Mouse (Mus musculus) mouse embryonic stem cell (cell line): ENCODE measurements around the gene Ctsz.

Source experiments
- in situ Hi-C, 2 experiments: fragments of 300-500 bp; cut with MboI; formaldehyde crosslinking; loops; 1 replicate in 1 of 2; 3 replicates in 1 of 2; pipeline ENCODE4 v1.14.3; 2019 to 2020; ENCODE audit warnings: low sequenced_read_pairs in 2 of 2, low pct_unique_long_range_greater_than_20kb in 1 of 2, mixed read lengths in 1 of 2; ENCODE audit not compliant: unreplicated experiment in 1 of 2

The Ctsz gene

DNA sequence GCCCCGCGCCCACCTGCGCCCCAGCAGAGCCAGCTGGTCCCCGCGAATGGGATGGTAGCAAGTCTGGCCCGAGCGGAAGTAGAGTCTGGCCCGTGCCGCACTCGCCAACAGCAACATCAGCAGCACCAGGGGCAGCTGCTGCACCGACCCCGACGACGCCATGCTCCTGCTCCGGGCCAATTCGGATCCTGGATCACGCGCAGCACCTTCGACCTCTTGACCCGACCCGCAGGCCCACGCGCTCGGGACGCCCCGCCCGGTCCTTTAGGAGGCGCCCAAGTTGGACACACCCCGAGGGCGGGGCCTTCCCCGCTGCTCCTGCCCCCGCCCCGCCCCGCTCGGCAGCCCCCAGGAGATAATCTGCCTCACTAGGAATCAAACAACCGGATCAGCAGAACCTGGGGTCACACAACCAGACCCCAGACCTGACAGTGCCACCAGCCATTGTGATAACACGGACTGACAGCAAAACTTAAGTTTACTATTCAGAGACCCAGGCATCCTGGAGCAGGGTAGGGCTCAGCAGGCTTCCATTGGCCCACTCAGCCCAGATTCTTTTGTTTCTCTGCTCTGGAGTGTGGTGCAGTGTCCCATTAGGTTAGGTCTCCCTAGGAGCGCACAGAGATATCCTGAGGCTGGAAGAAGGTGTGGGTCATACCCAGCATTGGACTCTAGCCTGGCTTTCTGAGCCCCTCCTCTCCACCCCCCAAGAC, at the start of gene Ctsz:
TSS of gene Ctsz (minus strand) at position 303 of the 713 bp plus-strand sequence.
- in situ Hi-C loops = no loop called here

DNA sequence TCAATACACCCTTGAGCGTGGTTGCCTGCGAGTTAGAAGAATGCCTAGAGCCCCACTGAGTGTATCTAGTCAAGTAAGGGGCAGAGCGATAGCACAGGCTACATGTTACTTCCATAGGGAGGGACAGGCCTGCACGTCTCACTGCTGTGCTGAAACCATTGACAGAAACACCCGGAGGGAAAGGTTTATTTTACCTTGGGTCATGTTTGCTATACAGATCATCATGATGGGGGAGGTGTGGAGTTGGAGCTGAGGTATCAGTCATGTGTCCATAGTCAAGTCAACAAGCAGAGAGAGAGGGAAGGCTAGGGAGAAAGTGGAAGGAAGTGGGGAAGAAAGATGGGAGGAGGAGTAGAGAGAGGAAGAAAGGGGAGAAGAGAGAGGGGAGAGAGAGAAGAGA, 48.2 kb upstream of the Ctsz start:
- in situ Hi-C loops = no loop called here

DNA sequence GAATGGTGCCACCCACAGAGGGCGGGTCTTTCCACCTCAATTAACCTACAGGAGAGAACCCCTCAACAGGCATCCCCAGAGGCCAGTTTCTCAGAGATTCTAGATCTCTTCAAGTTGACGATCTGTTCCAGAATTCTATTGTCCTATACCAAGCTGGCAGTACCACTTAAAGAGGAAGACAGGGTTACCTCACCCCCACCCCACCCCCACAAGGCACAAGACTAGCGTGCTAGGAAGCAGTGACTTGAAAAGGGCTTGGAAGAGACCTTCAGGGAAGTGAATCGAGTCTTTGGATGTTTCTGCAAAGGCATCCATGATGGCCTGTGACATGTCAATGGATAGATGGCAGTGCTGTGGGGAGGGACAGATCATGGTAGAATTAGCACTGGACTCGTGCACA, 39.9 kb upstream of the Ctsz start:
- in situ Hi-C loops = no loop called here

DNA sequence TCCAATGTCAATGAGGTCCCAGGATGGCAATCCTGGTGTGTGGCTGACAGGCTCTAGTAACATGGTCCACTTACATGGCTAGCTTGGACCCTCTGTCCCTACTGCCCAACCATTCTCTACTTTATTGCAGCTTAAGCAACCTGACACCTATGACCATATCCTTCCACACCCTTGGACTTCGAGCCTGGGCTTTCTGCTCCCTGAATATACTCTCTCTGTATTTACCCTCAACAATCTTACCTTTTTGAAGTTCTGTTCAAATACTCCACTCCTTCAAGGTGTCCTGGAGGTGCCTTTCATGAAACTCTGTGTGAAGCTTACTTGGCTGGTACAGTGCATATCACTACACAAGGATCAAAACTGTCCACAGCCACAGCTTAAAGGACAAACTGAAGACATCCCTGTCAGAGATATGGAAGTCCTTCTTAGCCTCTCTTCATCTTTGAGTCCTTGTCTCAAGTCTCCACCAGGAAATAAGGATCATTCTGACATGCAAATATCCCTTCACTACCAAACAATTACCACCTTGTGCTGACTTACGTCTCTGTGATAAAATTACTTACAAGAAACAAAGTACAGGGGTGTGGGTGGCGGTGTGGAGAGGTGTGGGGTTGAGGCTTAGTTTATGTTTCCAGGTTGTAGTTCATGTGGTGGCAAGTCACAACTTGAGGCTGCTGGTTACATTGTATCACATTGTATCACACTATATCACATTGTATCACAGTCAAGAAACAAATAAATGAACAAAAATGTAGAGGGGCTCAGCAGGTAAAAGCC, 38.9 kb upstream of the Ctsz start:
- in situ Hi-C loops = no loop called here

DNA sequence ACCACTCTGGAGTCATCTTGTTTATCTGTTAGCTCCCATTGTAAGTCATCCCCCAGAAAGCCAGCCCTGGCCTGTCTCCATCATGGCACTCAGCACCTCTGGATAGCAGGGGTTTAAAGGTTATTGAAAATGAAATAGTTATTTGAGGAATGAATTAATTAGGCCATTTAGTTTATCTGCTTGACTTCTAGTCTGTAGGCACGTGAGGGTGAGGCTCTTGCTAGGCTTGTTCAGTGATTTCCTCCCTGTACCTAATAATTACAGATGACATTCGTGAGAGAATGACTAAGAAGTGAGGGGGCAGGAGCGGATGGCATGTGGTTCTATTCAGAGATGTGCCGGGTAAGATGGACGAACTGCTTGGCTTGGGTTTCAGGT, 34.7 kb upstream of the Ctsz start:
- in situ Hi-C loops = no loop called here

DNA sequence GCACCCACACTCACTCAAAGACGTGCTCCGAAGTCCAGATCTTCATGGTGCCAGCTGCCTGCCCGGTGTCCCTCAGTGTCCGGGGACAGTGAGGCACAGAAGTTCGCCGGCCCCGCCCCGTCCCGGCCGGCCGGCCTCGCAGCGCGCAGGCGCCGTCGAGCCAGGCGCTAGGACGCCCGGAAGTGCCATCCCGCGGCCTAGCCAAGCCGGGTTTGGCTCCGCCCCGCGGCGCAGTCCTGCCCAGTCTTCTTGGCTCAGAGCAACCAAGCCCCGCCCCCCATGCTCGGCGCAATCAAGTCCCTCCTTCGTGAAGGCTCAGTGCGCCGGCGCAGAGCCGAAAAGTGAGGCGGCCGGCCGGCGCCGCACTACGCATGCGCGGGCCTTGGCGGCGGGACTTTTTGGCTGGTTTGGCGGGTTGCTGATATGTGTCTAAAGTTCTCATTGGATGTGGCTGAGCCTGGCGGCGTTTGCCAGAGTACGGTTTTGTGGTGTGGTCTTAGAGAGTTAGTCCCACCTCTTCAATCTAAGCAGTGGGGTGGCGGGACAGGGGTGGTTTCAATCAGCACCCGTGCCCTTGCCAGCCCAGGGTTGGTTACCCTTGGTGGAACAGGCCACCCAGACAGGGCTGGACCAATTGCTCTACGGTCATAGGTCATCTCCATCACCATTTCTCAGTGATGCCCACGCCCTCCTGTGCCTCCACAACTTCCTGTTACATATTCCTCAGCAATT, 34.1 kb upstream of the Ctsz start, which contains the start of gene Prelid3b:
TSS of gene Prelid3b (minus strand) at position 264 of the 732 bp plus-strand sequence.
- in situ Hi-C loops = no loop called here

DNA sequence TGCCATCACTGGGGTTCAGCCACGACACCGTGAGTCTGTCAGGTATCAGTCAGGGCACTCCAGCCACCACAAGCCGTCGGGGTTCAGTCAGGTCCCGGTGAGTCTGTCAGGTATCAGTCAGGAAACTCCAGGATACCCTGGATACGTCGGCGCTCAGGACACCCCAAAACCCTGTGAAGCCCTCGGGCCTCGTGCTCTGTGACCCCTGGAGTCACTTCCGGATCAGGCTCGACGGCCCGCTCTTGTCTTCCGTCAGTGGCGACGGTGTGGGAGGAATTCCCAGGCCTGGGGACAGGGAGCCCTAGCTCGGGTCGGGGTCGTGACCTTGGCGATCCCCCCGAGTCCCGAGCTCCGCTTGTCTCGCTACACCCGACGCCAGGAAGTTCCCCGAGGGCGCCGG, 33.6 kb upstream of the Ctsz start:
- in situ Hi-C loops = no loop called here

DNA sequence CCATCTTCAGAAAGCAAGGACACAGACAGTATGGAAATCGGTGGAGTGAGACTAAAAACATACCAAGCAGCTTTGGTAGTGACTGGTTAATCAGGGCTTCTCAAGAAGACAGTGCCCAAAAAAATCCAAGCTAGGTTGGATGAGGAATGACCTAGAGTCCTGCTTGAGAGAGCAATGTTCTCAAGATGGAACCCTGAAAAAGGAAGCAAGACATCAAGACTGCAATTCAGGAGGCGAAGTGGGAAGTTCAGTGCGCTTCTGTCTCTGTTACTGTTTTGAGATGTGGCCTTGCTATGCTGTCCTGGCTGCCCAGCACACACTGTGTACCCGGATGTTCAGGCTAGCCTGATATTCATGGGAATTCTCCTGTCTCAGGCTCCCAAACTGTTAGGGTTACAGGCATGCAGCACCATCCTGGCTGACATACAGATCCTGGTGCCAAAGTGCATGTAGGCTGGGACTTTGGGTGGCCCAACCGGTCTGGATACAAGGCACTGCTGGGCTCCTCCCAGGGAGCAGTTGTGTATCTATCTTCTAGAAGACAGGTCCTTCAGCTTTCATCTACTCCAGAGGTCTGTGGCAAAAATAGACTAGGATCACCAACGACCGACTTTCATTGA, 32.1 kb upstream of the Ctsz start:
- in situ Hi-C loops = no loop called here

DNA sequence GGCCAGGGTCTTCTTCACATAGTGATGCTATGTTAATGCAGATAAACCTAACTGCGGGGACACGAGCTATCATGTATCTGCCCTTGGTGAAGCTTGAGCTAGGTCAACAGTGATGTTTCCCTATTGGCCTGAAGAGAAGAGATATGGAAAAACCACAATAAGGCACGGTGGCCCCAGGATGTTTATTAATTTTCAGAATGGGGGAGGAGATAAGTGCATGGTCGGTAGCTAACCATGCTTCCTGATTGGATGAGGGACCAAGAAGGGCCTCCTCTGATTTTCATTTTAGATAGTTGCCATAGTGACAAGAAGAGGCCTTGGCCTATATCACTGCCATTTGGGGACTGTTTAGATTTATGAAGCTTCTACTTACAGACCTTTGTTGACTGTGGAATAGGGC, 31.5 kb upstream of the Ctsz start:
- in situ Hi-C loops = no loop called here

DNA sequence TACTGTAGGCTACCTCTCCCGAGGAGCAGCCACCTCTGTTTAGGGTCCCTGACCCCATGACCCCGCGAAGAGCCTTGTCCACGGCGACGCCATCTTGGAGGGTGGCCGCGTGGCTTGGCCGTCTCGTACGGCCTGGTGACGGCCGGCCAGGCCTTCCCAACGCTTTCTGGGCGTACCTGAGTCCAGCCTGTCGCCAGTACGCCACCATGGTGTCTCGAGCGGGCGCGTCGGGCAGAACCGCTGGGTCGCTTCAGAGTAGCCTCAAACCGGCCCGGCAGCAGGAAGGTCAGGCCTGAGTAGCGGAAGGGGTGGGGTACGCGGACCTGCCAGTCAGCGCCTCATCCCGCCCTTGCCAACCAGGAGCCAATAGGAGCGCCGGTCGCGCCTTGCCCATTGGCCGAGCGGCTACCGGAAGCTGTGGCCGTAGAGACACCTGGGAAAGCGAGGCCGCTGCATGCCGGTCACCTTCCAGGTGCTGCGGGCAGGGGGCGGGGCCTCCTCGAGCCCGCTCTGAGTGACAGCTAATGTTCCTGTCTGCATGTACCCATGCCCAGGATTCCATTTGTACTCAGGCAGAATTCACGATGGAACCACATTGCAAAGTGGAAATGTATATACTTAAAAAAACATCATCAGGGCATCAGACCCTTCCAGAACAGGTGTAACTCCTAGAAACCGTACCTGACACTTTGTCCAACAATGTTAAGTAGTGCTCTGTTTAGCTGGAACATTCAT, 25.1 kb upstream of the Ctsz start, which contains the start of gene Atp5e:
TSS of gene Atp5e (minus strand) at position 317 of the 735 bp plus-strand sequence.
- in situ Hi-C loops = no loop called here

DNA sequence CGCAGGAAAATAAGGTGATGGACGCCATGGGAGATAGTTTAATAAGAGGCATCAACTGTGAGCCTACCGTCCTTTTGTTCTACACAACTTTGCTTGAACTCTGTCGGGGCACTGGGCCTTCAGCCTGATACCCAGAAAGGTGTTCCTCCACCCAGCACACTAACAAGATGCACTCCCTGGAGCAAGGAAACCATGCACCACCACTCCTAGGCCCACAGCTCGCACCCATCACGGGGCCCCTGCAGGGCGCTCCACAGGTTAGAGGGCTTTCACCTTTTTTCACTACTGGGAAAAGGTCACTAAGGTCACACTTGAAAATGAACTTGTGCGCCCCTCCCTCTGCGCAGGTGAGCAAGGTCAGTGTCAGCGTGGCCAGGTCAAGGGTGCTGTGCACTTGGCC, 24.5 kb upstream of the Ctsz start:
- in situ Hi-C loops = no loop called here

DNA sequence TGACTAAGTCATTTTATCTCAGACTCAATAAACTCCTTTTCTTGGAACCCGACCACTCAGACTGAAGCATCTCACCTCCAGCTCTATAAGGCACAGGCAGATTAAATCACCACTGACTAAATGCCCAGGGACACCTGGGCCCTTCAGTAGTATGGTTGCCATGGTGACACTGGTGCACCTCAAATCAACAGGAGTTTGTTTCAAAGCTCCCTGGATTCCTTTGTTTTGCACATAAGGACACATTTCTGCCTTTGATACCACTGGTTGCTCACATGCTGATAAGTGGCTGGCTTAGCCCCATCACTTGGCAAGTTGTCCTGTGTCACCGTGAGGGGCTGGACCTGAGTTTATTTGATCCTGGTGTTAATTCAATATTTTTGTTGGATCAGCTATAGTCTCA, 20.5 kb upstream of the Ctsz start:
- in situ Hi-C loops = no loop called here

DNA sequence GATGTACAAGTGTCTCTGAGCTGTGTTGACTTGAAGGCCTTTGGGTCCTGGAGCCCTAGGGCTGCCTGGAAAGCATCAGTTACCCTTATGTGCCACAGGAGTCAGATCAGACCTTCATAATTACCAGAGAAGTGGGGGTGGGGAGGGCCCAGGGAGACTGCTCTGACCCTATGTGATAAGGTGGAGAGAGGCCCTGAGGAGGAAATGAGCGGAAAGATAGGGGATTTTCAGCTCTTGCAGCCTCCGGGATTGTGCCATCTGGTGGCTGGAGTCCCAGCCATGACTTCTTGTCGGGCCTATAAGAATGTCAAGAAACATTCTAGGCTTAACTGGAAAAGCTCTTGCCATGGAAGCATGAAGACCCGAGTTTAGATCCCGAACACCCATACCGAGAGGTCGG, 14.8 kb upstream of the Ctsz start:
- in situ Hi-C loops = no loop called here

DNA sequence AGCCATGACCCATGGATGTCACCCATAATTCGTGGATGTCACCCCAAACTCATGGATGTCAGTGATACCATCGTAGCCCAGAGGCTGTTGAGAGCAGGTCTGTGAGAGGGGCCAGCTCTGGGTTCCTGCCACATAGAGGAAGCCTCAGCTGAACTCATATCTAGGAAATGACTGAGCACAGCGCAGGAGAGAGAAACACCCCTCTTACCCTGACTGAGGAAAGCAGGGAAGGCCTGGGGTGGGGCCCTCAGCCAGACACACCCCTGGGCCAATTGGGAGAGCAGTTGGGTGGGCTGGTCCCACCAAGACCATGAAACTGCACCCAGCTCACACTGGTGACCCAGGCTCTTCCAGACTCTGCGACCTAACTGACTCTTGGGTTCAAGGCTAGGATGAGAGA, 11.5 kb upstream of the Ctsz start, which contains the start of gene Tubb1:
TSS of gene Tubb1 (plus strand) at position 343 of the 400 bp plus-strand sequence.
- in situ Hi-C loops = no loop called here

DNA sequence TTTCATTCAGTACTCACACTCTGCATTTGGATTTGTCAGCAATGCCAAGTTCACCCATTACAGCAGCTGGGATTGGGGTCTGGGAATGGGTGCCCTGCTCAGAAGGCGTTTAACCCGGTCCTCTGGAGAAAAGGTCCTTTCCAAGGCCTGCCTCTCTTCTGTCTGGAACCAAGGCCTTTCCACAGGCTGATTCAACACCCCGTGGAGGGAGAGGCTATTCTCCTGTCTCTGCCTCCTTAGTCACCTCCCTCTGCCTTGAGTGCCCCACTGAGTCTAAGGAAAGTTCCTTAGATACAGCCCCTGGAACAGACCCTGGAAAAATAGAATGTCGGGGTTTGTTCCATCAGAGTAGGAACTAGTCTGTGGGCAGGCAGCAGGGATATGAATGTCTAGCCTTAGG, 9.6 kb upstream of the Ctsz start:
- in situ Hi-C loops = no loop called here

DNA sequence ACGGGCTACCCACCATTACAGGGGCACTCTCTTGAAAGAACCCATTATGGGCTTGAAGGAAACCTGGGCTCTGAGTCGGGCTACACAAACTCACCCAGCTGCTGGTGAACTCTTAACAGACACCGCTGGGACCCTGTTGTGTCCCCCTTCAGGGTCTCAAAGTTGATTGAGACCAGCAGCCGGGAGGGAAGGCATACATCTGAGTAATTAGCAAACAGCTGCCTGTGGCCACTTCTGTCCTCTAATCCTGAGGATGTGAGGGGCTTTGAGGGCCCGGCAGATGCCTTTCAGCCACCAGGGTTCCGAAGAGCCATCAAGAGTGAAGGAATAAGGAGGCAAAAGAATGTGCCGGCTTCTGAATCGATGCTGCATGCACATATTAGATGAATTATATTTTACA, 8.1 kb upstream of the Ctsz start:
- in situ Hi-C loops = no loop called here

DNA sequence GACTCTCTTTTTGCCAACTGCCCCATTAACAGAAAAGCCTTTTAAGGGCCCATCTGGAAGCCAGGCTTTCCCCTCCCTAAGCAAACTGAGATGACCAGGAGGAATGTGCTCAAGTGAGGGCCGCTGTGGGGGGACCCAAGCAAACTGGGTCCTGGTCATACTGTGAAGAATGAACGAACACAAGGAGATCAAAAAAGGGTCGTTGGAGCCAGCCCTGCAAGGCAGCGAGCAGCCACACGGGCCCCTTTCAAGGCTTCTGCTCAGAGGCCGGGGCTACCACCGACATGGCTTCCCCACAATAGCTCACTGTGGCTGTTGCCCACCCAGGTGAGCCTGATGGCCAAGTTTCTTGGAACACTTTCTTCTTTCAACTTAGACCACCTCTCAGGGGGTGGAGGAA, 7.7 kb upstream of the Ctsz start:
- in situ Hi-C loops = no loop called here

DNA sequence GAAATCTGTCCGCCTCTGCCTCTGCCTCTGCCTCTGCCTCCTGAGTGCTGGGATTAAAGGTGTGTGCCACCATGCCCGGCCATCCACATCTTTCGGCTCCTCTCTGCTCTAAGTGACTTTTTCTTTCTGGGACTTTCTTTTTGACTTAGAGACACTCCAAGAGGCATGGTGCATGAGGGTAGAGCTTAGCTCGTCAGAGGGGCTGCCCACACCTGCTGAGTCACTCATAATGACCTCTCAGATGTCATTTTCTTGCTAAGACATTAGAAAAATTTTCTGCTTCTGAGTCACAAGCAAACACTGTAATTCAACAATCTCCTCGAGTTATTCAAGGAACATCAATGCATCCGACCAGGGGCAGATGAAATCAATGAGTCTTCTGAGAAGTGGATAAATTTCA, 6.2 kb upstream of the Ctsz start:
- in situ Hi-C loops = no loop called here
